Mouse (Mus musculus) thymus, adult 2 months (tissue): Measurements from ENCODE around the gene Slc35b3. TPM values are rescaled to one million over a fixed set of nuclear protein-coding genes. Genes with fewer than 3 reads are reported as not detected.

Experiments used
- DNase-seq: peaks from one replicate; pipeline ENCODE4 v3.0.0; 2021
- H3K27ac ChIP-seq: fragments of 200-500 bp; 2 replicates; pipeline ENCODE4 v1.5.1; 2012; ENCODE audit warnings: low read length, control low read depth; ENCODE audit not compliant: control insufficient read depth, insufficient read depth
- H3K27me3 ChIP-seq: fragments of 200-500 bp; 2 replicates; pipeline ENCODE4 v1.6.1; 2012; ENCODE audit warnings: mild to moderate bottlenecking, low read length, moderate library complexity, mixed read lengths; ENCODE audit not compliant: control insufficient read depth, insufficient read depth
- H3K36me3 ChIP-seq: fragments of 200-500 bp; 2 replicates; pipeline ENCODE4 v1.6.1; 2012; ENCODE audit warnings: mild to moderate bottlenecking, low read length, moderate library complexity; ENCODE audit not compliant: control insufficient read depth, insufficient read depth
- H3K4me1 ChIP-seq: fragments of 200-500 bp; replicated peaks from 2 replicates; pipeline ENCODE4 v1.6.1; 2012; ENCODE audit warnings: low read length; ENCODE audit not compliant: control insufficient read depth, insufficient read depth
- H3K4me3 ChIP-seq: fragments of 200-500 bp; 2 replicates; pipeline ENCODE4 v1.5.1; 2012; ENCODE audit warnings: mild to moderate bottlenecking, low read length, control low read depth, moderate library complexity; ENCODE audit not compliant: control insufficient read depth, insufficient read depth
- CTCF ChIP-seq: fragments of 200-500 bp; IDR thresholded peaks from 2 replicates; pipeline ENCODE4 v1.5.1; 2012; ENCODE audit warnings: mild to moderate bottlenecking, control low read depth, low read length, moderate library complexity, borderline replicate concordance; ENCODE audit not compliant: control insufficient read depth, poor library complexity, insufficient read depth; ENCODE audit errors: extremely low read depth
- POLR2A ChIP-seq: fragments of 200-500 bp; IDR thresholded peaks from 2 replicates; pipeline ENCODE4 v1.6.1; 2012; ENCODE audit warnings: mild to moderate bottlenecking, low read length, control low read depth, moderate library complexity; ENCODE audit not compliant: control insufficient read depth, poor library complexity, insufficient read depth; ENCODE audit errors: extremely low read depth
- WGBS: fragments of 180-500 bp; shearing (Covaris S2); methylation state at CpG from one replicate; pipeline ENCODE4 v1.1.7; 2018; 5-methylcytosine and 5-hydroxymethylcytosine counted together
- polyA plus RNA-seq: library from polyadenylated mRNA; depleted of rRNA; stranded (reverse); fragments of >200 nt; gene quantifications from 2 replicates; pipeline ENCODE4 v1.2.3, GENCODE M21; 2012

Slc35b3 gene
- polyA plus RNA-seq, 1 experiment = 33.6 TPM

DNA sequence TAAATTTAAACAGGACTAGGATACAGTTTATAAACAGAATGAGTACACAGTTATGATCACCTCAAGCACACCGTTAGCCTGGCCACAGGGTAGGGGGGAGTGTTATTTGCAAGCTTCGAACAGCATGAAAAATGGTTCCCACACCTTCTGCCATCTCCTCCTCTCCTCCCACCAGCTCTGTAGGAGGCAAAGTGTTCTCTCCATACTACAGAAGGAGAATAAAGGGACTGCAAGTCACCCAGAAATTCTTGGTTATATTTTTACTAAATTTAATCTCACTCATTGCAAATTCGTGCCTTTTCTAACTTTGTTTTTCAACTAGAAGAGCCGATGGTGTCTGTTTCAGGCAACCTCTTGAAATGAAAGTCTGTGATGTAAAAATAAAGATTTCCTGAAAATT lies 18.9 kb downstream of the Slc35b3 start:
- no peak for TF ChIP-seq POLR2A
- TF ChIP-seq CTCF = no peak
- Histone ChIP-seq H3K4me1 (no peaks in the 10 kb centered on the region; the same call in 1 of the 2 replicates), H3K4me3 (no peak overlapping the region), H3K27ac (no peak overlapping the region), H3K27me3 (no peaks in the 10 kb centered on the region), H3K36me3 (peaks cover 49% of the 10 kb centered on the region)
- WGBS = 96% methylated on average over 4 of the region's 4 CpGs
- no peak for DNase-seq

DNA sequence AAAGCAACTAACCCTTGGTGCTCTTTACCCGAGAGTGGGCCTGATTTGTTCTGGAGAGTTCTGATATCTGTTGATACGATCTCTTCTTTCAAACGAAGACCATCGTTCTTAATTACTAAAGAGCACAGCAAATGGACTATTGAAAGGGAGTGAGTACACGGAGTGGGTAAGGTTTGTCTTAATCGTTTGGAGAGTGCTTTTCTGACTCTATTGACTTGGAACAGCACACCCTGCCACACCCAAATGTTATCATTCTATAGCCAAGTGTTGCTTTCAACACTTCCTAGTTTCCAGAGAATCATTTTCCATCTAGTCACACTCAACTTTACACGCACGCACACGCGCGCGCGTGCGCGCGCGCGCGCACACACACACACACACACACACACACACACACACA lies 19.4 kb downstream of the Slc35b3 start:
- DNase-seq = no peak
- Histone ChIP-seq H3K27me3 (no peaks in the 10 kb centered on the region), H3K27ac (no peak overlapping the region), H3K4me3 (no peak overlapping the region), H3K4me1 (no peaks in the 10 kb centered on the region; the same call in 1 of the 2 replicates), H3K36me3 (peaks cover 54% of the 10 kb centered on the region)
- 98% methylated on average over 19 of the region's 19 CpGs for WGBS
- TF ChIP-seq POLR2A (no peak), CTCF (no peak)

DNA sequence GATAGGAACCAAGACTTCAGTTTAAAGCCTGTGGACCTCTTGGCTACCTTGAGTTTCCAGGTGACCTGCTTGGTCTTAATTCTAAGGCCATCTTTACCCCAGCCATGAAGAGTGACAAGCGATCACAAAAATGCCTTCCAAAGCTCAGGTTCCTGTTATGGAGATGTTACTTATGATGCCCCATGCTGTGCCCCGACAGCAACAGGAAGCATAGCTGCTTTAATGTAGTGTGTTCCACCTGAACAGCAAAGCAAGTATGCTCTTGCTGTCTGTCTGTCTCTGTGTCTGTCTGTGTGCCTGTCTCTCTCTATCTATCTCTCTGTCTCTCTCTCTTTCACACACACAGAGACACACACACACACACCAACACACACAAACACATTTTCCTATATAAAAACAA lies 22.2 kb downstream of the Slc35b3 start:
- no peak for DNase-seq
- H3K4me3 ChIP-seq = no peak overlapping the region
- WGBS = 65% methylated on average over 2 of the region's 2 CpGs
- H3K36me3 ChIP-seq = peaks cover 70% of the 10 kb centered on the region
- TF ChIP-seq POLR2A (no peak), CTCF (no peak)
- no peaks in the 10 kb centered on the region for H3K27me3 ChIP-seq
- H3K27ac ChIP-seq = no peak overlapping the region
- no peaks in the 10 kb centered on the region; the same call in 1 of the 2 replicates for H3K4me1 ChIP-seq

DNA sequence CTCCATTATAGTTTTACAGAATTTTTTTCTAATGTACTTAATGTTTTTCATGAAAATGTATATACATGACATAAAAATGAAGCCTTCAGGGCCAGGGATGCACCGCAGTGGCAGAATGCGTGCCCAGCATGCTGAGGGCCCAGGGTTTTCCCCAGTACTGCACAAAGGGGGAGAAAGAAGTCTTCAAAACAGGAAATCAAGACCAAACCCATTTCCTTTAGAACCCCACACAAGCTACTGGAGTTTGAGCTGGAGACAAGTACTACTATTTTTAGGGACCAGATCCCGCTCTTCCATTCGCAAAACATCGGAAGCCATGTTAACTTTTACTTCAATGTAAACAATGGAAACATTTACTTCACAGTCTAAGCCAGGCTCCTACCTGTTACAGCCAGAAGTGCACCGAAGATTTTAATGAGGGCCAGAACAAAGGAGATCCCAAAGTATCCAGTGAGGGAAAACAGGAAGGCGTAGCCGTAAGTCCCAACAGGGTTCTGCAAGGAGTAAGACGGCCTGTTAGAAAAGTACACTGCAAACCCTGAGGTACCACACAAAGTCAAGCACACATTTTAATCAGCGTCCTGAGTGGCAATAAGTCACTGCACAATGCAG lies 23.7 kb downstream of the Slc35b3 start:
- no peak for TF ChIP-seq POLR2A
- no peak for TF ChIP-seq CTCF
- Histone ChIP-seq H3K36me3 (peaks cover 72% of the 10 kb centered on the region), H3K27me3 (no peaks in the 10 kb centered on the region), H3K27ac (peak overlapping the region; percentile 56), H3K4me3 (no peak overlapping the region), H3K4me1 (no peaks in the 10 kb centered on the region; the same call in 1 of the 2 replicates)
- DNase-seq = no peak
- WGBS = 75% methylated on average over 10 of the region's 10 CpGs

DNA sequence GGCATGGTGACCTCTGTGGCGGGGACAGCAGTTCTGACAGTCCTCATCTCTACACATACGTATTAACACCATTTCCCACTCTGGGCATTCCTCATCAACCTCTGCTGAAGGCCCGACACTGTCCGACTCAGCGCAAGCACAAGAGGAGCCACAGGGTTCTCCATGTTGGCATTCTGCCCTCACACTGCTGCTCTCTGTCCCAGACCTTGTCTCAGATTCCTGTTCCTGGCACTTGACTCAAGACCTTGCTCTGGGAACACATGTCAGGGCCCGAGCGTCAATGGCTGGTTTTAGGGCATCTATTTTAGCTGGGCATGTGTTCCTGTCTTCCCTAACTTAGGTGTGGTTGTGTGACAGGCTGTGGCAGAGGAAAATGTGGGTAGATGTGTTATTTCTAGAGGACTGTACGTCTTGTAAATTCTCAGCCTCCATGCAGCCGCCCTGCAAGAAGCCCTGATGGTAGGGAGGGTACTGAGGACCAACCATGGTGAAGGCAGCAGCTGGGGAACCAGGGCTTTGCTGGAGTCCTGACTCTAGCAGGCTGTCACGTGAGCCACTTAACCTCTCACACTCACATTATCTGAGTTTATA lies 24.7 kb downstream of the Slc35b3 start:
- Histone ChIP-seq H3K4me1 (no peaks in the 10 kb centered on the region; the same call in 1 of the 2 replicates), H3K36me3 (peaks cover 66% of the 10 kb centered on the region), H3K27ac (no peak overlapping the region), H3K27me3 (no peaks in the 10 kb centered on the region), H3K4me3 (no peak overlapping the region)
- WGBS = 98% methylated on average over 10 of the region's 10 CpGs
- TF ChIP-seq CTCF (no peak), POLR2A (no peak)
- no peak for DNase-seq

DNA sequence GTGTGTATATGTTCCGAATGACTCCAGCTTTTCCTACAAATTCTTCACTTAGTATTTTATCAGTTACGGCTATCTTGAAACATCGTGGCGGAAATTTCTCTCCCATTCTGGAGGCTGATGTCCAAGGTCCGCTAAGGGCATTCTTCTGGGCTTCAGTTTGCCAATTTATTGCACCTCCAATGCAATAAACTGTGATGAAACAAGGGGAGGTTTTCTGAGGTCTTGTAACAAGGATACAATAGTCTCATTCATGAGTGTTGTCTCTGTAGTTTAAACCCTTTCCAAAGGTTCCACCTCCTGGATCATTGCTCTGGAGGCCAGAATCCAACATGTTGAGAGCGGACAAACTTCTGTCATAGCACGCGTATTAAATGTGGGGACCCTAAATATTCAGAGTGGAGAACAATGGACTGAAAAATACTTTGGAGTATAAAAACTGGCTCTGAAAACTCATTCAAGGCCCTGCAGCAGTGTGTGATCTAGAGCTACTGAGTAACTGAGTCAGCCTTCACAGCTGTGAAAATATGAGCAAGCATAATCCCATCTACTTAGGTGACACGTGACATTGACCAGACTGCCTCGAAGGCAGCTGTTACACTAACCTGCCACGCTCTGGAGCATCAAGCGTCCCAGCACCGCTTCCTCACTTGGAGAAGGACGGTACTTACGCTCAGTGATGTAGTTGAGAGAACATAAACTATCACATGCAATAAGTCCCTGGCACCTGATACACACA lies 30.7 kb downstream of the Slc35b3 start:
- no peak for TF ChIP-seq POLR2A
- TF ChIP-seq CTCF = no peak
- Histone ChIP-seq H3K27me3 (no peaks in the 10 kb centered on the region), H3K27ac (no peak overlapping the region), H3K36me3 (peaks cover 34% of the 10 kb centered on the region), H3K4me1 (no peaks in the 10 kb centered on the region), H3K4me3 (no peak overlapping the region)
- WGBS = 97% methylated on average over 15 of the region's 15 CpGs
- DNase-seq = no peak

DNA sequence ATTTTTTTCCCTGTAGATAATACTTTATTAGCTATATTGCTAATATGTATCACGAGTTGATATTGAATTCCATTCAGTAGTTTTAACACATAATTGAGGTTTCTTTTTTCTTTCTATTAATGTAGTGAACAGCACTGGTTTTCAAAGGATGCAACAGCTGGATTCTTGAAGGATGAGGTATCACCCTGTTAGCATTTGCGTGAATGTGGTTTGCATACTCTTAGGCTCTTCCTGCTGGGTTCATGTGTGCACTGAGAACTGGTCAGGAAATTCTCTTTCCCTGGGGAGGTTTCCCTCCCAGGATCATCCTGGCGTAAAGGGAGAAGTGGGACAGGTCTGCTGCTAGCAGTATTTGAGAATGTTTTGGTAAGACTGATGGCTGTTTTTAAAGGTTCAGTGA lies 38.0 kb downstream of the Slc35b3 start:
- WGBS = 81% methylated on average over 3 of the region's 3 CpGs
- TF ChIP-seq POLR2A = no peak
- no peak for TF ChIP-seq CTCF
- Histone ChIP-seq H3K4me3 (no peak overlapping the region), H3K36me3 (no peaks in the 10 kb centered on the region), H3K27me3 (no peaks in the 10 kb centered on the region), H3K27ac (no peak overlapping the region), H3K4me1 (no peaks in the 10 kb centered on the region)
- DNase-seq = no peak
